Mouse (Mus musculus): ENCODE data around the gene Lgals2. TPM values are rescaled to one million over a fixed set of nuclear protein-coding genes. Genes with fewer than 3 reads are reported as not detected.

Gene Lgals2
- total and polyA plus RNA-seq, 3 experiments: not detected

GRCm38 (mm10) chr15:78876258-78876696 is 20.9 kb upstream of the Lgals2 start:
- TF ChIP-seq GATA1 (IDR thresholded peaks at IDR 0.05; ENCODE audit: borderline replicate concordance, low read length) (no peak), CTCF (IDR thresholded peaks at IDR 0.05; ENCODE audit: low read depth, low read length) (peak; percentile 63), TAL1 (conservative IDR thresholded peaks at IDR 0.05; ENCODE audit: low read depth, low read length) (peak; percentile 88), POLR2AphosphoS5 (IDR thresholded peaks at IDR 0.05; ENCODE audit: insufficient replicate concordance, low read depth, low read length) (no peak), GATA2 (IDR thresholded peaks at IDR 0.05; ENCODE audit: borderline replicate concordance, low read depth, low read length) (no peak)

GRCm38 (mm10) chr15:78875537-78875936 is 20.2 kb upstream of the Lgals2 start:
- H3K4me1 ChIP-seq (ENCODE audit: insufficient read depth, low read depth, low read length): peaks cover 68% of the 10 kb centered on the region
- peak overlapping the region; percentile 85; the same call in 1 of the 2 replicates for H3K4me3 ChIP-seq (ENCODE audit: low read depth, low read length)
- no peak for TF ChIP-seq GATA2 (IDR thresholded peaks at IDR 0.05; ENCODE audit: borderline replicate concordance, low read depth, low read length)
- no peak for TF ChIP-seq GATA1 (IDR thresholded peaks at IDR 0.05; ENCODE audit: borderline replicate concordance, low read length)
- no peak for TF ChIP-seq CTCF (IDR thresholded peaks at IDR 0.05; ENCODE audit: low read depth, low read length)
- TF ChIP-seq POLR2AphosphoS5 (IDR thresholded peaks at IDR 0.05; ENCODE audit: insufficient replicate concordance, low read depth, low read length): no peak
- TF ChIP-seq TAL1 (conservative IDR thresholded peaks at IDR 0.05; ENCODE audit: low read depth, low read length): no peak
- peaks cover 17% of the 10 kb centered on the region for H3K36me3 ChIP-seq (replicated peaks)
- H3K27me3 ChIP-seq (ENCODE audit: insufficient read depth, low read length): no peaks in the 10 kb centered on the region
- no peak for ATAC-seq (ENCODE audit: extremely low read depth, insufficient number of reproducible peaks, low FRiP score, poor library complexity, severe bottlenecking)
- no peaks in the 10 kb centered on the region for H3K9me3 ChIP-seq (replicated peaks)
- DNase-seq (ENCODE audit: low spot score): no peak

More at GRCm38 (mm10) chr15:78876258-78876696, 20.9 kb upstream of the Lgals2 start:
- DNase-seq (ENCODE audit: low spot score): peak; percentile 62
- peaks cover 24% of the 10 kb centered on the region for H3K36me3 ChIP-seq (replicated peaks)
- no peaks in the 10 kb centered on the region for H3K9me3 ChIP-seq (replicated peaks)
- no peaks in the 10 kb centered on the region for H3K27me3 ChIP-seq (ENCODE audit: insufficient read depth, low read length)
- ATAC-seq (ENCODE audit: extremely low read depth, insufficient number of reproducible peaks, low FRiP score, poor library complexity, severe bottlenecking): peak; percentile 48
- H3K4me1 ChIP-seq (ENCODE audit: insufficient read depth, low read depth, low read length): peaks cover 75% of the 10 kb centered on the region
- peak overlapping the region; percentile 85 for H3K4me3 ChIP-seq (ENCODE audit: low read depth, low read length)

GRCm38 (mm10) chr15:78874989-78875388 is 19.7 kb upstream of the Lgals2 start:
- Histone ChIP-seq H3K9me3 (replicated peaks) (no peaks in the 10 kb centered on the region), H3K4me3 (ENCODE audit: low read depth, low read length) (no peak overlapping the region), H3K27me3 (ENCODE audit: insufficient read depth, low read length) (no peaks in the 10 kb centered on the region), H3K4me1 (ENCODE audit: insufficient read depth, low read depth, low read length) (peaks cover 64% of the 10 kb centered on the region), H3K36me3 (replicated peaks) (peaks cover 11% of the 10 kb centered on the region)
- DNase-seq (ENCODE audit: low spot score) (no peak), ATAC-seq (ENCODE audit: extremely low read depth, insufficient number of reproducible peaks, low FRiP score, poor library complexity, severe bottlenecking) (no peak)
- TF ChIP-seq POLR2AphosphoS5 (IDR thresholded peaks at IDR 0.05; ENCODE audit: insufficient replicate concordance, low read depth, low read length) (no peak), CTCF (IDR thresholded peaks at IDR 0.05; ENCODE audit: low read depth, low read length) (no peak), TAL1 (conservative IDR thresholded peaks at IDR 0.05; ENCODE audit: low read depth, low read length) (no peak), GATA1 (IDR thresholded peaks at IDR 0.05; ENCODE audit: borderline replicate concordance, low read length) (no peak), GATA2 (IDR thresholded peaks at IDR 0.05; ENCODE audit: borderline replicate concordance, low read depth, low read length) (no peak)

- TF ChIP-seq CTCF (IDR thresholded peaks at IDR 0.05; ENCODE audit: low read depth, low read length): no peak
- Histone ChIP-seq H3K4me1 (ENCODE audit: insufficient read depth, low read depth, low read length) (peaks cover 54% of the 10 kb centered on the region), H3K9me3 (replicated peaks) (no peaks in the 10 kb centered on the region), H3K36me3 (replicated peaks) (peaks cover under 1% of the 10 kb centered on the region), H3K4me3 (ENCODE audit: low read depth, low read length) (no peak overlapping the region), H3K27me3 (ENCODE audit: insufficient read depth, low read length) (peaks cover 1% of the 10 kb centered on the region; the same call in 1 of the 2 replicates)
- DNase-seq (ENCODE audit: low spot score) (no peak), ATAC-seq (ENCODE audit: extremely low read depth, insufficient number of reproducible peaks, low FRiP score, poor library complexity, severe bottlenecking) (no peak)
These were observed 18.6 kb upstream of the Lgals2 start for GRCm38 (mm10) chr15:78873803-78874435.

GRCm38 (mm10) chr15:78872021-78872608 is 16.8 kb upstream of the Lgals2 start:
- no peaks in the 10 kb centered on the region for H3K9me3 ChIP-seq (replicated peaks)
- H3K36me3 ChIP-seq (replicated peaks): no peaks in the 10 kb centered on the region
- no peak for TF ChIP-seq POLR2AphosphoS5 (IDR thresholded peaks at IDR 0.05; ENCODE audit: insufficient replicate concordance, low read depth, low read length)
- TF ChIP-seq GATA2 (IDR thresholded peaks at IDR 0.05; ENCODE audit: borderline replicate concordance, low read depth, low read length): no peak
- no peak for TF ChIP-seq TAL1 (conservative IDR thresholded peaks at IDR 0.05; ENCODE audit: low read depth, low read length)
- TF ChIP-seq GATA1 (IDR thresholded peaks at IDR 0.05; ENCODE audit: borderline replicate concordance, low read length): no peak
- no peak; the same call in 1 of the 2 replicates for TF ChIP-seq CTCF (IDR thresholded peaks at IDR 0.05; ENCODE audit: low read depth, low read length)
- no peak for DNase-seq (ENCODE audit: low spot score)
- peaks cover 10% of the 10 kb centered on the region; the same call in 1 of the 2 replicates for H3K27me3 ChIP-seq (ENCODE audit: insufficient read depth, low read length)
- H3K4me3 ChIP-seq (ENCODE audit: low read depth, low read length): no peak overlapping the region
- no peak for ATAC-seq (ENCODE audit: extremely low read depth, insufficient number of reproducible peaks, low FRiP score, poor library complexity, severe bottlenecking)
- peaks cover 47% of the 10 kb centered on the region for H3K4me1 ChIP-seq (ENCODE audit: insufficient read depth, low read depth, low read length)

GRCm38 (mm10) chr15:78869775-78870174 is 14.4 kb upstream of the Lgals2 start:
- peaks cover 30% of the 10 kb centered on the region for H3K27me3 ChIP-seq (ENCODE audit: insufficient read depth, low read length)
- H3K4me3 ChIP-seq (ENCODE audit: low read depth, low read length): no peak overlapping the region
- ATAC-seq (ENCODE audit: extremely low read depth, insufficient number of reproducible peaks, low FRiP score, poor library complexity, severe bottlenecking) (no peak), DNase-seq (ENCODE audit: low spot score) (no peak)
- no peaks in the 10 kb centered on the region for H3K9me3 ChIP-seq (replicated peaks)
- no peaks in the 10 kb centered on the region for H3K36me3 ChIP-seq (replicated peaks)
- H3K4me1 ChIP-seq (ENCODE audit: insufficient read depth, low read depth, low read length): peaks cover 27% of the 10 kb centered on the region
- TF ChIP-seq CTCF (IDR thresholded peaks at IDR 0.05; ENCODE audit: low read depth, low read length) (0 out of 2 replicates have a peak, but pooled peaks have one; percentile 11), GATA2 (IDR thresholded peaks at IDR 0.05; ENCODE audit: borderline replicate concordance, low read depth, low read length) (no peak)

Measured in G1E (cell line).